Mouse (Mus musculus) neural tube, embryonic 14.5 days (tissue): ENCODE results near the gene Hagh. TPM values are rescaled to one million over a fixed set of nuclear protein-coding genes. Genes with fewer than 3 reads are reported as not detected.

Source experiments
- ATAC-seq: fragments of 200-750 bp; cut with Nextera tagmentation; 2 replicates; pipeline ENCODE4 v1.8.0; 2017; ENCODE audit warnings: low read depth, mild to moderate bottlenecking, moderate TSS enrichment, moderate library complexity
- H3K27ac ChIP-seq: fragments of 300-500 bp; sonication (generic); 2 replicates; pipeline ENCODE4 v1.5.1; 2014; ENCODE audit warnings: low read depth, mild to moderate bottlenecking, control low read depth, low read length, moderate library complexity, mixed read lengths
- H3K27me3 ChIP-seq: fragments of 300-500 bp; sonication (generic); 2 replicates; pipeline ENCODE4 v1.6.1; 2014; ENCODE audit warnings: low read length; ENCODE audit not compliant: control insufficient read depth, insufficient read depth
- H3K36me3 ChIP-seq: fragments of 300-500 bp; sonication (generic); 2 replicates; pipeline ENCODE4 v1.6.1; 2014; ENCODE audit warnings: low read length, mixed read lengths; ENCODE audit not compliant: control insufficient read depth, insufficient read depth
- H3K4me1 ChIP-seq: fragments of 300-500 bp; sonication (generic); 2 replicates; pipeline ENCODE4 v1.6.1; 2014; ENCODE audit warnings: low read length; ENCODE audit not compliant: control insufficient read depth, insufficient read depth
- H3K4me2 ChIP-seq: fragments of 300-500 bp; sonication (generic); 2 replicates; pipeline ENCODE4 v1.6.1; 2014; ENCODE audit warnings: mild to moderate bottlenecking, low read depth, low read length, control low read depth
- H3K4me3 ChIP-seq: fragments of 300-500 bp; sonication (generic); 2 replicates; pipeline ENCODE4 v1.5.1; 2014; ENCODE audit warnings: low read depth, low read length, control low read depth, mixed read lengths
- H3K9ac ChIP-seq: fragments of 300-500 bp; sonication (generic); replicated peaks from 2 replicates; pipeline ENCODE4 v1.6.1; 2014; ENCODE audit warnings: low read depth, mild to moderate bottlenecking, control low read depth, low read length, mixed read lengths
- H3K9me3 ChIP-seq: fragments of 300-500 bp; sonication (generic); 2 replicates; pipeline ENCODE4 v1.6.1; 2016; ENCODE audit warnings: low read length; ENCODE audit not compliant: control insufficient read depth
- WGBS: fragments of 180-500 bp; shearing (Covaris S2); extraction: QIAGEN DNeasy Blood & Tissue Kit; methylation state at CpG from one replicate; pipeline ENCODE4 v1.1.7; 2014; 5-methylcytosine and 5-hydroxymethylcytosine counted together
- polyA plus RNA-seq: library from polyadenylated mRNA; unstranded; fragments of >200 nt; fragmentation: Nextera tagmentation; extraction: Ambion mirVana; gene quantifications from 2 replicates; pipeline ENCODE4 v1.2.1, GENCODE M21; 2014

Gene Hagh
- polyA plus RNA-seq, 1 experiment from 2014 or later = 77.2 TPM

DNA sequence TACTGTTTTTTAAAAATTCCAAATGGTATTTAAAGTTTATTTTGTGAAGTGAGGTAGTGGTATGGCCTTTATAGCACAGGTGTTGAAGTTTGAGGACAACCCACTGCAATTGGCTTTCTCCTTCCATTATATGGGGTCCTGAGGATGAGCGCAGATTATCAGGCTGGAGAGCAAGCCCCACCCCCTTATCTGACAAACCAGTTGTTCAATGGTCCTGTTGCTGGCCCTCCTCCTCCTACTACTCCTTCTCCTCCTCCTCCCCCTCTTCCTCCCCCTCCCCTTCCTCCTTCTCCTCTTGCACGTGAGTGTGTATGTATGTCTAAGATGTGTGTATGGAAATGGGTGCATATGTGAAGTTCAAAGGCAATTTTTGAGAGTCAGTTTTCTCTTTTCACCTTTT lies 27.7 kb upstream of the Hagh start:
- Histone ChIP-seq H3K27me3 (peaks cover 4% of the 10 kb centered on the region; the same call in 1 of the 2 replicates), H3K9ac (no peak overlapping the region), H3K4me3 (no peak overlapping the region), H3K4me1 (no peaks in the 10 kb centered on the region), H3K27ac (no peak overlapping the region), H3K9me3 (no peaks in the 10 kb centered on the region), H3K4me2 (no peak overlapping the region), H3K36me3 (no peaks in the 10 kb centered on the region)
- ATAC-seq = no peak
- whole genome bisulfite sequencing = 28% methylated on average over 2 of the region's 2 CpGs

GRCm38 (mm10) chr17:24815256-24815655 lies 24.7 kb upstream of the Hagh start:
- H3K36me3 ChIP-seq = no peaks in the 10 kb centered on the region
- H3K4me2 ChIP-seq = no peak overlapping the region
- ATAC-seq = no peak
- no peaks in the 10 kb centered on the region for H3K4me1 ChIP-seq
- H3K9me3 ChIP-seq = no peaks in the 10 kb centered on the region
- H3K27ac ChIP-seq = no peak overlapping the region
- WGBS = 80% methylated on average over 5 of the region's 5 CpGs
- H3K4me3 ChIP-seq = no peak overlapping the region
- peaks cover 4% of the 10 kb centered on the region; the same call in 1 of the 2 replicates for H3K27me3 ChIP-seq
- H3K9ac ChIP-seq = no peak overlapping the region

GRCm38 (mm10) chr17:24817503-24817902 lies 22.4 kb upstream of the Hagh start:
- Histone ChIP-seq H3K4me3 (no peak overlapping the region), H3K27ac (no peak overlapping the region), H3K9ac (no peak overlapping the region), H3K4me2 (no peak overlapping the region), H3K27me3 (no peaks in the 10 kb centered on the region), H3K9me3 (no peaks in the 10 kb centered on the region), H3K36me3 (no peaks in the 10 kb centered on the region), H3K4me1 (no peaks in the 10 kb centered on the region)
- WGBS = 42% methylated on average over 1 of the region's 1 CpGs
- ATAC-seq = no peak

DNA sequence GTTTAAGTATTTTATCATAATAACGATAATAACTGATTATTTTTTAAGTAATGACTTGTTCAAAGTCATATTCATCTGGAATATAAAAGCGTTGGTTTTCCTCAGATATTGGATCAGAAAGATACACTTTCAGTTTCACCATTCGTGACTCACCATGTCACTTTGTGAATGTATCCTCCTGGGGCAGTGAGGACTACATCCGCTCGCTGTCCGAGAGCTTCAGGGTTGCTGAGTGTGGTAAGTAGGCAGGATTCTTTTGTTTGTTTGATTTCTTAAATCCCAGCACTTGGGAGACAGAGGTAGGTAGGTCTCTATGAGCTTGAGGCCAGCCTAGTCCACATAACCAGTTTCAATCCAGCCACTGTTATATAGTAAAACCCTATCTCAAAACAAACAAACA lies 21.8 kb upstream of the Hagh start:
- Histone ChIP-seq H3K4me2 (no peak overlapping the region), H3K27me3 (no peaks in the 10 kb centered on the region), H3K9ac (no peak overlapping the region), H3K36me3 (no peaks in the 10 kb centered on the region), H3K4me3 (no peak overlapping the region), H3K9me3 (no peaks in the 10 kb centered on the region), H3K27ac (no peak overlapping the region), H3K4me1 (no peaks in the 10 kb centered on the region)
- 63% methylated on average over 6 of the region's 6 CpGs for WGBS
- no peak for ATAC-seq

GRCm38 (mm10) chr17:24819469-24819868 lies 20.5 kb upstream of the Hagh start:
- 79% methylated on average over 2 of the region's 2 CpGs for WGBS
- Histone ChIP-seq H3K27me3 (no peaks in the 10 kb centered on the region), H3K27ac (no peak overlapping the region), H3K9me3 (no peaks in the 10 kb centered on the region), H3K9ac (no peak overlapping the region), H3K4me2 (no peak overlapping the region), H3K4me1 (no peaks in the 10 kb centered on the region), H3K4me3 (no peak overlapping the region), H3K36me3 (no peaks in the 10 kb centered on the region)
- no peak for ATAC-seq

DNA sequence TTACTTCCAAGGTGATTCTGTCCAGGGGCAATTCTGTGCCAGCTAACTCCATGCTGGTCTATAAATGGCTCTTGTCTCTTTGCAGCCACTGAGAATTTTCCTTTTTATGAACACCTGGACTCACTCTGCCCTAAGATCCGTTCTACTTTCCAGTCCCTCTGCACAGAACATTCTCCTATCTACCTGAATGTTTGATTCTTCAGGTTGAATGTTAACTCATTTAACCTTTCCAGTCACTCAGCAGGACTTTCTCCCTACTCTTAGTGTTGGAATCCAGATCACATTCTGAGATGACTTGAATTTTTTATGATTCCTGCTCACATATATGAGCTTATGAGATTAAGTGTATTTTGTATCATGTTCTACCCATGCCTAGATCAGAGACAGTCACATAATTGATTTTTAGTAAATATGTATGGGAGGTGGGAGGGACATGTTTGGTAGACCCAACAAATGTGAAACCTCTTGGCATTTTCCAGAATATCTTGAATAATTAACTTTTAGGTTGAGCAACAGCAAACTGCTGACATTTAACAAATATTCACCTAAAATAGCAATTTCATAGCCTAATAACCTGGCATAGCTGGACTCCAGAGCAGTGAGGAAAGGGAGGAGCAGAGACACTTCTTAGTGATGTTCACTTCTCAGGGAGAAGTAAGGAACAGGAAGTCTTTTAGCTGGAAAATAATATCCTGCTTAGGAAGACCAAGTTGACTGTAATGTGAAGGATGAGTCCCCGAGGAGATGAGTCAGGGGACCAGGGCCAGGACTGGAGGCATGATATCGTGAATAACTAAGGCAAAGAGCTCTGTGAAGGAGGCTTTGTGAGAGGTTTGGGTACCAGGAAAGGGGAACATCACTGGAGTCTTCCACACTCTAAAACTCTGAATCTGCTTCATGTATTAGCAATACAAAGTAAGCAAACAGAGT lies 18.3 kb upstream of the Hagh start:
- no peaks in the 10 kb centered on the region for H3K4me1 ChIP-seq
- H3K9me3 ChIP-seq = no peaks in the 10 kb centered on the region
- no peak overlapping the region for H3K4me3 ChIP-seq
- no peaks in the 10 kb centered on the region for H3K36me3 ChIP-seq
- WGBS = 47% methylated on average over 3 of the region's 3 CpGs
- H3K4me2 ChIP-seq = no peak overlapping the region
- H3K27ac ChIP-seq = no peak overlapping the region
- no peak for ATAC-seq
- H3K9ac ChIP-seq = no peak overlapping the region
- H3K27me3 ChIP-seq = no peaks in the 10 kb centered on the region

- no peak for ATAC-seq
- no peak overlapping the region for H3K27ac ChIP-seq
- H3K4me3 ChIP-seq = no peak overlapping the region
- H3K9me3 ChIP-seq = no peaks in the 10 kb centered on the region
- no peaks in the 10 kb centered on the region for H3K36me3 ChIP-seq
- no peak overlapping the region for H3K4me2 ChIP-seq
- H3K27me3 ChIP-seq = no peaks in the 10 kb centered on the region; the same call in 1 of the 2 replicates
- no peak overlapping the region for H3K9ac ChIP-seq
- WGBS = 66% methylated on average over 5 of the region's 5 CpGs
- no peaks in the 10 kb centered on the region for H3K4me1 ChIP-seq
Measured at GRCm38 (mm10) chr17:24840341-24840740, 398 bp downstream of the Hagh start.

DNA sequence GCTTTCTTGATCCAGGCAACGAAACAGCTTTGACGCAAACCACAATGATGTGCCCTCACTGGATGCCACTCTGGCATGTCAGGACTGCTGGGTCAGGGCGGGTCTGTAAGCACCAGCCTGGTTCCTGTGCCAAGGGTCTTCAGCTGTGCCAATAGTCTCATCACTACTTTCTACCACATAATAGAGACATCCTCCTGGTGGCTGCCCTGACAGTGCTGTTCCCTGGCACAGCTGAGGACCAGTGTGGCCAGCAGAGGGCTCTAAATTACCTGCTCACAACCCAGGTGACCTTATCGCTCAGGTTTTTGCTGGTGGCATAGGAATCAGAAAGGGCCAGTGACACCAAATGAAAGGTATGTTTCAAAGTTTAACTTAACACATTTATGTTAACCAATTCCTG lies 1.2 kb downstream of the Hagh start:
- Histone ChIP-seq H3K4me3 (no peak overlapping the region), H3K9me3 (no peaks in the 10 kb centered on the region), H3K36me3 (no peaks in the 10 kb centered on the region), H3K4me1 (no peaks in the 10 kb centered on the region), H3K27me3 (no peaks in the 10 kb centered on the region; the same call in 1 of the 2 replicates), H3K27ac (no peak overlapping the region), H3K4me2 (no peak overlapping the region), H3K9ac (no peak overlapping the region)
- 49% methylated on average over 4 of the region's 4 CpGs for WGBS
- ATAC-seq = no peak

DNA sequence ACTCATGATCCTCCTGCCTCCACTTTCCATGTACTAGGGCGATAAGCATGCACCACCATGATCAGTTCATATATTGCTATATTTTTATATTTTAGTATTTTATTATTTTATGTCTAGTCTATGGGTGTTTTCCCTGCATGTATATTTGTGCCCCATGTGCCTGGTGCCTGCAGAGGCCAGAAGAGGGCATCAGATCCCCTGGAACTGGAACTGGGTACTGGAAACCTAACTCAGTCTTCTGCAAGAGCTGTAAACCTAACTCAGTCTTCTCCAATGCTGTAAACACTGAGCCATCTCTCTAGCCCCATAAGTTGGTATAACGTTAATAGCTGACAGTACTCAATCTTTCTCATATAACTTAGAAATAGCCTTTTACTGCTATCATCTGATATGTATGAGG lies 2.7 kb downstream of the Hagh start:
- H3K9ac ChIP-seq = no peak overlapping the region

More for the DNA sequence above, 2.7 kb downstream of the Hagh start:
- H3K27ac ChIP-seq = no peak overlapping the region
- H3K4me1 ChIP-seq = no peaks in the 10 kb centered on the region
- no peak for ATAC-seq
- no peaks in the 10 kb centered on the region for H3K36me3 ChIP-seq
- no peaks in the 10 kb centered on the region; the same call in 1 of the 2 replicates for H3K27me3 ChIP-seq
- H3K4me3 ChIP-seq = no peak overlapping the region
- H3K4me2 ChIP-seq = no peak overlapping the region
- 58% methylated on average over 2 of the region's 2 CpGs for WGBS
- no peaks in the 10 kb centered on the region for H3K9me3 ChIP-seq
